Mouse (Mus musculus) lung, embryonic 16.5 days (tissue): ENCODE measurements around the gene Cfap157. TPM values are rescaled to one million over a fixed set of nuclear protein-coding genes. Genes with fewer than 3 reads are reported as not detected.

ENCODE experiments used
- ATAC-seq: fragments of 200-750 bp; cut with Nextera tagmentation; 2 replicates; pipeline ENCODE4 v1.8.0; 2017; ENCODE audit warnings: low read depth, mild to moderate bottlenecking, moderate library complexity
- H3K27ac ChIP-seq: fragments of 300-500 bp; sonication (generic); 2 replicates; pipeline ENCODE4 v1.5.1; 2014; ENCODE audit warnings: mild to moderate bottlenecking, control low read depth, low read length
- H3K27me3 ChIP-seq: fragments of 300-500 bp; sonication (generic); 2 replicates; pipeline ENCODE4 v1.6.1; 2014; ENCODE audit warnings: low read depth, low read length, mixed read lengths; ENCODE audit not compliant: control insufficient read depth, insufficient read depth
- H3K36me3 ChIP-seq: fragments of 300-500 bp; sonication (generic); 2 replicates; pipeline ENCODE4 v1.6.1; 2014; ENCODE audit warnings: low read length; ENCODE audit not compliant: control insufficient read depth, insufficient read depth
- H3K4me1 ChIP-seq: fragments of 300-500 bp; sonication (generic); replicated peaks from 2 replicates; pipeline ENCODE4 v1.6.1; 2014; ENCODE audit warnings: low read length, mixed read lengths; ENCODE audit not compliant: control insufficient read depth, insufficient read depth
- H3K4me2 ChIP-seq: fragments of 300-500 bp; sonication (generic); 2 replicates; pipeline ENCODE4 v1.6.1; 2014; ENCODE audit warnings: low read depth, low read length, control low read depth
- H3K4me3 ChIP-seq: fragments of 300-500 bp; sonication (generic); 2 replicates; pipeline ENCODE4 v1.5.1; 2014; ENCODE audit warnings: mild to moderate bottlenecking, low read length, control low read depth
- H3K9ac ChIP-seq: fragments of 300-500 bp; sonication (generic); 2 replicates; pipeline ENCODE4 v1.6.1; 2014; ENCODE audit warnings: low read length, control low read depth
- H3K9me3 ChIP-seq: fragments of 300-500 bp; sonication (generic); 2 replicates; pipeline ENCODE4 v1.6.1; 2016; ENCODE audit warnings: low read length; ENCODE audit not compliant: control insufficient read depth
- WGBS: fragments of 180-500 bp; shearing (Covaris S2); extraction: QIAGEN DNeasy Blood & Tissue Kit; methylation state at CpG from one replicate; pipeline ENCODE4 v1.1.7; 2014; 5-methylcytosine and 5-hydroxymethylcytosine counted together
- polyA plus RNA-seq: library from polyadenylated mRNA; unstranded; fragments of >200 nt; fragmentation: Nextera tagmentation; extraction: Ambion mirVana; gene quantifications from 2 replicates; pipeline ENCODE4 v1.2.1, GENCODE M21; 2015

The Cfap157 gene
- polyA plus RNA-seq, 1 experiment from 2014 or later = 2.1 TPM

GRCm38 (mm10) chr2:32818208-32818607 lies 34.0 kb upstream of the Cfap157 start:
- peaks cover 22% of the 10 kb centered on the region for H3K4me1 ChIP-seq
- H3K9me3 ChIP-seq = no peaks in the 10 kb centered on the region
- WGBS = 82% methylated on average over 5 of the region's 5 CpGs
- H3K36me3 ChIP-seq = no peaks in the 10 kb centered on the region; the same call in 1 of the 2 replicates
- no peak for ATAC-seq
- no peaks in the 10 kb centered on the region for H3K27me3 ChIP-seq
- no peak overlapping the region for H3K4me2 ChIP-seq
- no peak overlapping the region for H3K27ac ChIP-seq
- H3K9ac ChIP-seq = no peak overlapping the region
- H3K4me3 ChIP-seq = no peak overlapping the region

GRCm38 (mm10) chr2:32817589-32817988 lies 33.4 kb upstream of the Cfap157 start:
- peaks cover 2% of the 10 kb centered on the region; the same call in 1 of the 2 replicates for H3K36me3 ChIP-seq
- no peaks in the 10 kb centered on the region for H3K9me3 ChIP-seq
- no peaks in the 10 kb centered on the region for H3K27me3 ChIP-seq
- WGBS = 62% methylated on average over 7 of the region's 7 CpGs
- H3K9ac ChIP-seq = no peak overlapping the region; the same call in 1 of the 2 replicates
- no peak overlapping the region for H3K4me2 ChIP-seq
- peaks cover 18% of the 10 kb centered on the region for H3K4me1 ChIP-seq
- ATAC-seq = no peak
- H3K4me3 ChIP-seq = no peak overlapping the region
- 0 out of 2 replicates have a peak overlapping the region, but pooled peaks have one; percentile 16 for H3K27ac ChIP-seq

GRCm38 (mm10) chr2:32816946-32817581 lies 32.8 kb upstream of the Cfap157 start:
- ATAC-seq = peak; percentile 32; the same call in 1 of the 2 replicates
- H3K27ac ChIP-seq = no peak overlapping the region
- 25% methylated on average over 17 of the region's 17 CpGs for WGBS
- peak overlapping the region; percentile 22; the same call in 1 of the 2 replicates for H3K4me2 ChIP-seq
- H3K4me1 ChIP-seq = peaks cover 18% of the 10 kb centered on the region
- no peaks in the 10 kb centered on the region for H3K9me3 ChIP-seq
- peaks cover 2% of the 10 kb centered on the region; the same call in 1 of the 2 replicates for H3K36me3 ChIP-seq
- H3K4me3 ChIP-seq = no peak overlapping the region
- H3K27me3 ChIP-seq = no peaks in the 10 kb centered on the region
- no peak overlapping the region for H3K9ac ChIP-seq

- peaks cover 2% of the 10 kb centered on the region; the same call in 1 of the 2 replicates for H3K36me3 ChIP-seq
- H3K9me3 ChIP-seq = no peaks in the 10 kb centered on the region
- ATAC-seq = no peak
- H3K27ac ChIP-seq = no peak overlapping the region
- H3K9ac ChIP-seq = no peak overlapping the region
- no peak overlapping the region for H3K4me2 ChIP-seq
- no peak overlapping the region for H3K4me3 ChIP-seq
- H3K4me1 ChIP-seq = peaks cover 20% of the 10 kb centered on the region
- H3K27me3 ChIP-seq = no peaks in the 10 kb centered on the region
- WGBS = 90% methylated on average over 2 of the region's 2 CpGs
These were observed 32.3 kb upstream of the Cfap157 start for GRCm38 (mm10) chr2:32816497-32816896.

GRCm38 (mm10) chr2:32811959-32812358 lies 27.7 kb upstream of the Cfap157 start:
- WGBS = 71% methylated on average over 8 of the region's 8 CpGs
- peaks cover 6% of the 10 kb centered on the region for H3K4me1 ChIP-seq
- H3K9me3 ChIP-seq = no peaks in the 10 kb centered on the region
- no peaks in the 10 kb centered on the region for H3K27me3 ChIP-seq
- no peak overlapping the region for H3K4me3 ChIP-seq
- peaks cover 2% of the 10 kb centered on the region; the same call in 1 of the 2 replicates for H3K36me3 ChIP-seq
- no peak overlapping the region for H3K9ac ChIP-seq
- no peak overlapping the region for H3K4me2 ChIP-seq
- ATAC-seq = no peak
- no peak overlapping the region for H3K27ac ChIP-seq

DNA sequence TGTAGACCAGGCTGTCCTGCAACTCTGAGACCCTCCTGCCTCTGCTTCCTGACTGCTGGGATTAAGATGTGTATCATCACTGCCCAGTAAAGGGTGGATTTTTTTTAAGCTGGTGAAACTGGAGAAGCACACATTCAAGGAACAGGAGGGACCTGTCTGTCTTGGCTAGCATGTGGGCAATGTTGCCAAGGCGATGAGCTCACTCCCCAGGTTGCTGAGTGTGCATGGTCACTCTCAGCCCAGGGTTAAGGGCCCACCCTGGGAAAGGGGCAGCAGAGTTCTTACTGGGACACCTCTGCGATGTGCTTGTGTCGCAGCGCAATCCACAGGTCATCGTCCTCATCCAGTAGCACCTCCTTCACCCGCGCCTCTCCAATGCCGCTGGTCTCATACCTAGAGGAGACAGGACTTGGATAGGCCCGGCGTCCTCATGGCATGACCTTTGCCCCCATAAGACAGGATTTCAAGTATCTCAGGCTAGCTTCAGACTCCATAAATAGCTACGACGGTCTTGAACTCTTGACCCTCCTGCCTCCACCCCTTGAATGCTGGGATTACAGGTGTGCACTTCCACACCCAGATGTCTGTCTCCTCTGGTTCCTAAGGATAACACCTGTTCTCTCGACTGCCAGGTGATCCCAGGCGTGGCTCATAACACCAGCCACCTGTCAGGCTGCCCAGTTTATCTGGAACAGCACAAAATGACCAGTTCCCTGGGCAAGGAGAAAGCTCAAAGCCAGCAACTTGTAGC lies 24.8 kb upstream of the Cfap157 start:
- H3K4me3 ChIP-seq = no peak overlapping the region
- ATAC-seq = no peak
- WGBS = 84% methylated on average over 14 of the region's 14 CpGs
- no peak overlapping the region for H3K27ac ChIP-seq
- H3K9ac ChIP-seq = no peak overlapping the region
- peaks cover 3% of the 10 kb centered on the region; the same call in 1 of the 2 replicates for H3K4me1 ChIP-seq
- peaks cover 2% of the 10 kb centered on the region; the same call in 1 of the 2 replicates for H3K36me3 ChIP-seq
- H3K4me2 ChIP-seq = no peak overlapping the region
- no peaks in the 10 kb centered on the region for H3K27me3 ChIP-seq
- H3K9me3 ChIP-seq = no peaks in the 10 kb centered on the region

DNA sequence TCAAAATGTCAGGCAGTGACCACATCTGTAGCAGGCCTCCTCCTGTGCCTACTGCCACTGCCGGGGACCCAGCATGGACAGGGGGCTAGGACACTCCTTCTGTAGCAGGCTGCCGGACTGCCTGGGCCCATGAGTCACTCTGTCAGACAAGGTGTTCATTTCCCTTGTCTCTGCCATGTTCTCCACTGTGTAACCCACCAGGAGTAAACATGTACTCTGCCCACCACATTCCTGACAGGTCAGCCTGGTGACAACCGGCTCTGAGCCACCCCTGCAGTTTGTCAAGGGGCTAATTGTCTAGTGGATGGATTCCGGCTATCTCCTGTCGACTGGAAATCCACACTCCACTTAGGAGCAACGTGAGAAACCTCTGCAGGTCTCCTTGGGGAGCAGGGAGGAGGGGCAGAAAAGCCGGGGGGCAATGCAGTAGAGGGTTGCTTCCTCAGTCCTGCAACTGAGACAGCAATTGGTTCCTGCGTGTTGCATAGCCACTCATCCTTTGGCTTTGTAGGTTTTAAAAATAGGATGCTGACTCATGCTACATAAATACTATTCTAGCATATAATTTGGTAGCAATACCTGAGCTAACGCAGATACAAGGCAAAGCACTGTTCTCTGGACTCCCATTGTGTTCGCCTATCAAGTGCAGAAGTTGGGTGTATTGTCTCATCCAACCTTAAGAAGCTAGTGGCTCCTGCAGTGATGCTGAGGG lies 14.2 kb upstream of the Cfap157 start:
- ATAC-seq = no peak
- Histone ChIP-seq H3K36me3 (peaks cover 5% of the 10 kb centered on the region; the same call in 1 of the 2 replicates), H3K9ac (no peak overlapping the region), H3K9me3 (no peaks in the 10 kb centered on the region), H3K4me1 (no peaks in the 10 kb centered on the region), H3K4me2 (no peak overlapping the region), H3K27ac (no peak overlapping the region), H3K4me3 (no peak overlapping the region), H3K27me3 (no peaks in the 10 kb centered on the region)
- 46% methylated on average over 10 of the region's 10 CpGs for WGBS

DNA sequence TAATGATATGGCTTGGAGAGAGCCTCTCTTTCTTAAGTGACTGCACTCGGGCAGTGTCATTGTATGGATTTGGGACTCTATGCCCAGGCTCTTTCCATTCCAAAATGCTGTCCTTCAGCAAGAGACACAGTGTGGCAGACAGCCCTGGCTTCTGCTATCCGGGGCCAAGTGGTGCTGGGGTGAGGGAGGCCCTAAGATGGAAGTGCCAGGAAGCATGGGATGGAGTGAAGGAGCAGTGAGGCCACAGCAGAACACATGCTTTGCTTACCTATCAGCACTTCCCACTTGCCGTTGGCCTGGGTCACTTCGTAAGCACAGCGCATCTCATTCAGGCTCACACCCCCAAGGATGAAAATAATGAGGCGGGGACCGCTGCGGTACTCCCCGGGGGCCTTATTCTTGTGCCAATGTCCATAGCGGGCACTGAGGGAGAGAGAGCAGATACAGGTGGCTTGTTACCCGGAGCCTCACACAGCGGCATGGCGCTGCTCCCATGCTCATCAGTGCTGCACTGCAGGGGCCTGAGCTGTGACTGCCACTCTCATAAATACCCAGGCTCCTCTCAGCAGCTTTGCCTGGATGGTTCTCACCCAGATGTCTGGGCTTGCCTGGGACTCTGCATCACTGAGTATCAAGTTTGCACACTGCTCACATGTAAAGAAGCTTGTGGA lies 11.7 kb upstream of the Cfap157 start:
- 86% methylated on average over 13 of the region's 13 CpGs for WGBS
- Histone ChIP-seq H3K36me3 (peaks cover 5% of the 10 kb centered on the region; the same call in 1 of the 2 replicates), H3K4me3 (no peak overlapping the region), H3K4me2 (no peak overlapping the region), H3K27ac (no peak overlapping the region), H3K4me1 (peaks cover 11% of the 10 kb centered on the region), H3K9ac (no peak overlapping the region), H3K9me3 (no peaks in the 10 kb centered on the region), H3K27me3 (no peaks in the 10 kb centered on the region)
- no peak for ATAC-seq
